Mouse (Mus musculus): ENCODE data around the gene Apod. TPM values are rescaled to one million over a fixed set of nuclear protein-coding genes. Genes with fewer than 3 reads are reported as not detected.

Gene Apod
- polyA plus RNA-seq (2011; ENCODE audit: insufficient read depth, insufficient read length, low replicate concordance, missing spikeins): 7.9 and 12.5 TPM in 2 replicates

- 72% methylated on average over 9 of the region's 9 CpGs for WGBS
- TF ChIP-seq POLR2A (IDR thresholded peaks at IDR 0.05; ENCODE audit: borderline replicate concordance, control insufficient read depth, low read depth, low read length) (no peak), CTCF (IDR thresholded peaks at IDR 0.05; ENCODE audit: control insufficient read depth, insufficient read depth, low read length) (no peak)
- no peak within 1 kb of the TSS for H3K27ac ChIP-seq (ENCODE audit: control insufficient read depth, insufficient read depth, low read depth, low read length, poor library complexity)
- H3K4me1 ChIP-seq (ENCODE audit: control insufficient read depth, insufficient read depth, low read length): peaks cover 2% of the 10 kb centered on the region; the same call in 1 of the 2 replicates
- H3K4me3 ChIP-seq (replicated peaks; ENCODE audit: control insufficient read depth, low read depth, low read length): no peak within 1 kb of the TSS
Measured at GRCm38 (mm10) chr16:31314497-31315233, at the start of gene Apod. Gene Apod (minus strand): TSS chr16:31314808.

GRCm38 (mm10) chr16:31363685-31364436, 49.3 kb upstream of the Apod start:
- Histone ChIP-seq H3K27ac (ENCODE audit: control insufficient read depth, insufficient read depth, low read depth, low read length, poor library complexity) (no peak overlapping the region), H3K4me1 (ENCODE audit: control insufficient read depth, insufficient read depth, low read length) (no peaks in the 10 kb centered on the region), H3K4me3 (replicated peaks; ENCODE audit: control insufficient read depth, low read depth, low read length) (no peak overlapping the region)
- TF ChIP-seq POLR2A (IDR thresholded peaks at IDR 0.05; ENCODE audit: borderline replicate concordance, control insufficient read depth, low read depth, low read length): no peak
- no peak for TF ChIP-seq CTCF (IDR thresholded peaks at IDR 0.05; ENCODE audit: control insufficient read depth, insufficient read depth, low read length)
- 68% methylated on average over 11 of the region's 11 CpGs for WGBS

GRCm38 (mm10) chr16:31359542-31359941, 44.9 kb upstream of the Apod start:
- 85% methylated on average over 5 of the region's 5 CpGs for WGBS
- no peak for TF ChIP-seq CTCF (IDR thresholded peaks at IDR 0.05; ENCODE audit: control insufficient read depth, insufficient read depth, low read length)
- TF ChIP-seq POLR2A (IDR thresholded peaks at IDR 0.05; ENCODE audit: borderline replicate concordance, control insufficient read depth, low read depth, low read length): no peak
- Histone ChIP-seq H3K4me3 (replicated peaks; ENCODE audit: control insufficient read depth, low read depth, low read length) (no peak overlapping the region), H3K4me1 (ENCODE audit: control insufficient read depth, insufficient read depth, low read length) (no peaks in the 10 kb centered on the region; the same call in 1 of the 2 replicates), H3K27ac (ENCODE audit: control insufficient read depth, insufficient read depth, low read depth, low read length, poor library complexity) (no peak overlapping the region)

GRCm38 (mm10) chr16:31358991-31359390, 44.4 kb upstream of the Apod start:
- no peak overlapping the region for H3K4me3 ChIP-seq (replicated peaks; ENCODE audit: control insufficient read depth, low read depth, low read length)
- H3K27ac ChIP-seq (ENCODE audit: control insufficient read depth, insufficient read depth, low read depth, low read length, poor library complexity): no peak overlapping the region
- TF ChIP-seq CTCF (IDR thresholded peaks at IDR 0.05; ENCODE audit: control insufficient read depth, insufficient read depth, low read length) (no peak), POLR2A (IDR thresholded peaks at IDR 0.05; ENCODE audit: borderline replicate concordance, control insufficient read depth, low read depth, low read length) (no peak)
- 80% methylated on average over 9 of the region's 9 CpGs for WGBS
- no peaks in the 10 kb centered on the region; the same call in 1 of the 2 replicates for H3K4me1 ChIP-seq (ENCODE audit: control insufficient read depth, insufficient read depth, low read length)

DNA sequence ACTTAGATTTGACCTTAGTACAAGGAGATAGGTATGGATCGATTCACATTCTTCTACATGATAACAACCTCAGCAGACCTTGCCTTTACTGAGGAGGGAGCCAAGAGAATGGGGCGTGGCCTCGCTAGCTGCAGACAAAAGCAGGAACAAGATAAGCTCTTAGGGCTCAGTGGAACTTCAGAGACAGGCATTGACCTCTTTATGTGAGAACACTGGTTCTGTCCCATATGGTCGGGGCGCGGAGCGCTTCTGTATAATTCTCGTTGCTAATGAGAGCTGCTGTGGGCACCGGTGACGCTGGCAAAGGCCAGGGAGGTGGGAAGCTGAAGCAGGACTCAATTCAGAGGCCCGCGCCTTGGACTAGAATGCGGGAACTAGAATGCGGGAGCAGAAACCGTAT, 44.0 kb upstream of the Apod start:
- no peaks in the 10 kb centered on the region; the same call in 1 of the 2 replicates for H3K4me1 ChIP-seq (ENCODE audit: control insufficient read depth, insufficient read depth, low read length)
- 73% methylated on average over 15 of the region's 15 CpGs for WGBS
- TF ChIP-seq POLR2A (IDR thresholded peaks at IDR 0.05; ENCODE audit: borderline replicate concordance, control insufficient read depth, low read depth, low read length): no peak
- H3K4me3 ChIP-seq (replicated peaks; ENCODE audit: control insufficient read depth, low read depth, low read length): no peak overlapping the region
- H3K27ac ChIP-seq (ENCODE audit: control insufficient read depth, insufficient read depth, low read depth, low read length, poor library complexity): no peak overlapping the region

GRCm38 (mm10) chr16:31355882-31356281, 41.3 kb upstream of the Apod start:
- Histone ChIP-seq H3K4me1 (ENCODE audit: control insufficient read depth, insufficient read depth, low read length) (no peaks in the 10 kb centered on the region; the same call in 1 of the 2 replicates), H3K4me3 (replicated peaks; ENCODE audit: control insufficient read depth, low read depth, low read length) (no peak overlapping the region), H3K27ac (ENCODE audit: control insufficient read depth, insufficient read depth, low read depth, low read length, poor library complexity) (no peak overlapping the region)
- 70% methylated on average over 6 of the region's 6 CpGs for WGBS
- TF ChIP-seq POLR2A (IDR thresholded peaks at IDR 0.05; ENCODE audit: borderline replicate concordance, control insufficient read depth, low read depth, low read length) (no peak), CTCF (IDR thresholded peaks at IDR 0.05; ENCODE audit: control insufficient read depth, insufficient read depth, low read length) (no peak)

GRCm38 (mm10) chr16:31354341-31355329, 40.0 kb upstream of the Apod start:
- Histone ChIP-seq H3K4me1 (ENCODE audit: control insufficient read depth, insufficient read depth, low read length) (no peaks in the 10 kb centered on the region; the same call in 1 of the 2 replicates), H3K27ac (ENCODE audit: control insufficient read depth, insufficient read depth, low read depth, low read length, poor library complexity) (no peak overlapping the region), H3K4me3 (replicated peaks; ENCODE audit: control insufficient read depth, low read depth, low read length) (no peak overlapping the region)
- WGBS: 26% methylated on average over 17 of the region's 17 CpGs
- TF ChIP-seq CTCF (IDR thresholded peaks at IDR 0.05; ENCODE audit: control insufficient read depth, insufficient read depth, low read length) (peak; percentile 54; the same call in 1 of the 2 replicates), POLR2A (IDR thresholded peaks at IDR 0.05; ENCODE audit: borderline replicate concordance, control insufficient read depth, low read depth, low read length) (no peak)

Measured in bone marrow, adult 2 months (tissue).